Mouse (Mus musculus): Measurements from ENCODE around the gene Lsr.
"Not testable (repeated sequence)": the region's sequence is repeated elsewhere in the genome, so short reads cannot be mapped to it uniquely, and the experiment has no call there.

Lsr gene

DNA sequence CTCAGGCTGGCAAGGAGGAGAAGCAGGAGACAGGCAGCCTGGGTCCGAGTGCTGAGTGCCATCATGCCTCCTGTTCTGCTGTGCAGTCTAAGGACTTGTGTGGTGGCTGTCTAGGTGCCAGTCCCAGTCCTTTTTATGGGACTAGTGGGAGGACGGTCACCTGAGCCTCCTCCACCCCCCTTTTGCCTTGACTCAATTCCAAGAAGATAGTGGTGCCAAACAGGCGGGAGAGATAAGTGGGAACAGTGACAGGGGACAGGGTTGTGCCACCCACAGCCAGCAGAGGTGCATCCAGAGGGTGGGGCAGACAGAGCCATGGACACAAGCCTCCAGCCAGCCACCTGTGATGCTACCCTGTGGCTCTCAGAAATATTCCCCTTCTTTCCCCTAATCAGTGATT is 49.2 kb downstream of the Lsr start:
- no peak for DNase-seq

DNA sequence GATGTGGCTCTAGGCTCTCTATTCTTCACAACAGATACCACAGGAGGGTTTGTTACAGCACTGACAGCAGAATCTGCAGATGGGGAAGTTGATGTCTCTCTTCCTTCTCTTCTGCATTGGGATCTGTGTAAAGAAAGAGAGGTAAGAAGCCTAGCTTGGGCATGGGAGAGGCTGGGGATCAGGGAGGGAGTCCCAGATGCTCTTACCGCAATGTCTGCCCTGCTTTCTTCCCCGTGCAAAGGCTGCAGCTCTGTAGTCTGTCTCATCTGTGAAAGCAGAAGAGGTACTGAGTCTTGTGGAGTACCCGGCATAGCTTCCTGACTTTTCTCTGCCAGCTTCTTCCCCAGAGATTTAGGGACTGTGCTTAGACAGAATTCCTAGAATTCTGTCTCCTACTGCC is 50.8 kb downstream of the Lsr start:
- not testable (repeated sequence) for DNase-seq

DNA sequence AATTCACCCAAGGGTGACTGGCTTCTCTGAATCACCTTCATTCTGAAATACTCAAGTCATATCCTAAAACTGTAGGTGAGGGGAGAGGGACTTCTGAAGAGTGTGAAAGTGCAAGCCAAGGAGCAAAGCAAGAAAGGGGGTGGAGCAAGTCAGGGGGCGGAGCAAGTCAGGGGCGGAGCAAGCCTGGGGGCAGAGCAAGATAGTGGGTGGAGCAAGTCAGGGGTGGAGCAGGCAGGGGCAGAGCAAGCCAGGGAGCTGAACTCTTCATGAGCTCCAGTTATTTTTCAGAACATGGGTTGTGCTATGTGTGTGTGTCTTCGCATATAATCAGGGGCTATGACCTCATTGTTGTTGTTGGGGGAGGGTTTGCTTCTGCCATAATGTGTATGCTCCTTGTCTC is 53.0 kb downstream of the Lsr start:
- no peak for DNase-seq

DNA sequence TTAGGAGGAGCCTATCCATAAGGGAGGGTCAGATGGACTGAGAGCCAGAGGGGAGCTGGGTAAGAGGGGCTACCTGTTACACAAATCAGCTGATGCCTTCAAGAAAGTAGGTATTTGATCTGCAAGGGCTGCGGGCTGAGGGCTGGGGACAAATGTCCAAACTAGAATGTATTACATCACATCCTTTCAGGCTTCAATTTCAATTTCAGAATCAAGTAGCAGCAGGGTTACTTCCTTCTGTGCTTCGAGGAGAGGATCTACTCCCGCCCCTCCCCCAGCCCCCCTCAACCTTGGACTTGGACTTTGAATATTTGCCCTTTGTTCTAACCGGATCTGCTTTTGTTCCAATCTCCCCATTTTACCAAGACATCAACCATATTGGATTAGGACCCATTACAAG is 56.0 kb downstream of the Lsr start:
- DNase-seq = no peak

DNA sequence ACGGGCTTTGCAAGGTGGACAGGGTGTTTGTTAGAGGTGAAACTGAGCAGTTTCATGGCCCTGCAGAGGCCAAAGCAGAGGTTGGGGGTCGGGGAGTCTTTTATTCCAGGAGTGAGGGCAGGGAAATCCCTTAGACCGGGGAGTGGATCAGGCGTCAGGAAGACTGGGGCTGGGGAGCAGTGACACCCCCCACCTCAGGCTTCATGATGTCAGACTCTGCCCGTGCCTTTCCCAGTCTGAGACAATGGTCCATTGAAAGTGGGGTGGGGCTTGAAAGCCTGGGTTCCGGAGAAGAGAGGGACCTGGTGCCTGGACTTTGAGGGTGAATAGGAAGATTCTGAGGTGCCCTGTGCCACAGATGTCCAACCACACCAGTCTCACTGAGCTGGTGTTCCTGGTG is 56.6 kb downstream of the Lsr start:
- DNase-seq = no peak

DNA sequence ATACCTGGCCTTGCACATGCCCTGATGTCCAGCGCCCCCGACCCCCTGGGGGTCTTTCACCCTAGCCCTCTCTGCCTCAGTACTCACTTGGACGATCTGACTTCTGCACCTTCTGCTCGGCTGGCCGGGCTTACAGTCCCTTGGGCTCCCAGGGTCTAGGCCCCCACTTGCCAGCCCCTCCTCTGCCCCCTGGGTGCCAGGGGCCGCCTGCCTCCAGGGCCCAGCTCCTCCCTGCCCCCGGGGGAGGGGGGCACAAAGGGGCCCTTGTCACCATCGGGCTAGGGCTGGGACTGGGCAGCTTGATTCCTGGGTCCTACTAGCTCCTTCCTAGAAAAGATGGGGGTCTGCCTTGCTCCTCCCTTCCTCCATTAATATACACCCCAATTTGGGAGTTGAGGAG is 58.5 kb downstream of the Lsr start, which contains the start of gene Mag:
Gene Mag (minus strand): TSS at position 142 of the 400 bp plus-strand sequence.
- DNase-seq = no peak

DNA sequence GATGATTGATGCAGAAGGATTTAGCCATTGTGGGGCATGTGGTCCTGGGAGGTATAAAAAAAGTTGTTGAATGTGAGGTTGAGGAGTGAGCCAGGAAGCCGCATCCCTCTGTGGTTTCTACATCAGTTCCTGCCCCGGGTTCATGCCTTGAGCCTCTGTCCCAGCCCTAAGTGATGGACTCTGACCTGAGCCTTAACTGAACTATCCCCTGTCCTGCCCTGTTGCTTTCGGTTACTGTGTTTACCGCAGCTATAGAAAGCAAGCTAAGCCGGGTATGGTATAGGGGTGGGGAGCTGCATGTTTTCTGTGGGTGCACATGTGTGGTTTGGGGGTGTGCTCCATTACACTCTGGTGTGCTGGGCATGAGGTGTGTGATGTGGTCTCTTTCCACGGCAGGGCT is 63.5 kb downstream of the Lsr start:
- no peak for DNase-seq

DNA sequence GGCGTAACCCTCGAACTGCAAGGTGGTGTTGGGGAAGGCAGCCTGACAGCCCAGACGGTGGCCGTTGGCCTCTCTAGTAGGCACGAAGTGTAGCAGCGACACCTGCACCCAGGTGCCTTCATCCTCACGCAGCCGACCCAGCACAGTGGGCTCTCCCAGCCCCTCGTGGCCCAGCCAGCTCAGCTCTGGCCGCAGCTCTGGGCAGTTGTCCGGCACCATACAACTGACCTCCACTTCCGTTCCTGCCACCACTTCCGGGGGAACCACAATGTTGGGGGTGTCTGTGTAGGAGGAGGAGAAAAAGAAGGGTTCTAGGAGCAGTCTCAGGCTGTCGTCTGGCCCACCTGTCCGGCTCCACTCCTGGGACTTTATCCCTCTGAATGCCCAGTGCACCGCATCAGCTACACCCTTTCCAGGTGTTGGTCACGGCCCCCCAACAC is 64.3 kb downstream of the Lsr start:
- DNase-seq = no peak

DNA sequence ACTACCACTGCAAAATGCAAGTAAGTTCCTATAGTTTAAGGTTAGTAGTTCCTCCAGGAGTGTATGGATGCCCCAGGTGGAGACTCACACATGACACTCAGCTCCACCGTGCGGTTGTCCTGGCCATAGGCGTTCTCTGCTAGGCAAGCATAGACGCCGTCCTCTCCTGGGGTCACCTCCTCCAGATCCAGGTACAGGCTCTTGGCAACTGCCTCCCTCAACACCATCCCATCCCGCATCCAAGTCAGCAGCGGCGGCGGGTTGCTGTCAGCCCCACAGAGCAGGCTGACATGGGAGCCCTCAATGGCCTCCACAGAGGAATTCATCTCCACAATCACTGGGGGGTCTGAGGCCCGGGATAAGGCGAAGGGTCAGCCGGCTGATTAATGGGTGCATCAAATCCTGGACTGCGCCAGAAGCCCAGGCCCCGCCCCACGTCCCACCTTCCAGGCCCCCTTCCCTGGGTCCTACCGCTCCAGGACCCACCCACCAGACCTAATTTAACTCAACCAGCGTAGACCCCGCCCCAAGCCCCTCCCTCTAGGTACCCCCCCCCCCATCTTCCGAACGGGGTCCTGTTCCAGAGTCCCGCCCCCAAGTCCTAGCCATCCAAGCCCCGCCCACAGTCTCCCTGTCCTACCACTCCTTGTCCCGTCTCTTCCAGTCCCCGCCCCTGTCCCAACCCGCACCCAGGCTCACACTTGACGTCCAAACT is 64.8 kb downstream of the Lsr start:
- no peak for DNase-seq

Data from cerebellum, postnatal 36 days (tissue).